Mouse (Mus musculus) limb, embryonic 12.5 days (tissue): ENCODE data around the gene Mapk13. TPM values are rescaled to one million over a fixed set of nuclear protein-coding genes. Genes with fewer than 3 reads are reported as not detected.

ENCODE experiments used
- polyA plus RNA-seq: library from polyadenylated mRNA; unstranded; fragments of >200 nt; fragmentation: Nextera tagmentation; extraction: Ambion mirVana; gene quantifications from 2 replicates; pipeline ENCODE4 v1.2.1, GENCODE M21; 2016

The Mapk13 gene
- polyA plus RNA-seq, 1 experiment from 2014 or later, result 13.5 TPM

Other genes with a start within 250 kb of the Mapk13 start
- gene Armc12, start 238.5 kb upstream of the Mapk13 start, polyA plus RNA-seq, result not detected in 2 replicates
- not detected in 2 replicates for gene Clpsl2, start 219.9 kb upstream of the Mapk13 start, polyA plus RNA-seq
- gene Clps, start 208.5 kb upstream of the Mapk13 start, polyA plus RNA-seq, result not detected in 2 replicates
- 0.46 and 0.89 TPM in 2 replicates for gene Lhfpl5, start 193.7 kb upstream of the Mapk13 start, polyA plus RNA-seq
- 102 and 108 TPM in 2 replicates for gene Srpk1, start 146.6 kb upstream of the Mapk13 start, polyA plus RNA-seq
- gene Slc26a8, start 79.1 kb upstream of the Mapk13 start, polyA plus RNA-seq, result 0.78 and 0.79 TPM in 2 replicates
- 48.9 and 50.8 TPM in 2 replicates for gene Mapk14, start 78.0 kb upstream of the Mapk13 start, polyA plus RNA-seq
- 4.0 and 4.3 TPM in 2 replicates for gene AC170998.1, start 43.2 kb upstream of the Mapk13 start, polyA plus RNA-seq
- 12.7 and 13.0 TPM in 2 replicates for gene Brpf3, start 31.8 kb downstream of the Mapk13 start, polyA plus RNA-seq
- not detected in 2 replicates for gene Pnpla1, start 89.1 kb downstream of the Mapk13 start, polyA plus RNA-seq
- 0.16 and 0.23 TPM in 2 replicates for gene 4930539E08Rik, start 146.0 kb downstream of the Mapk13 start, polyA plus RNA-seq
- 0.28 TPM in 1 of 2 replicates, not detected in the other for gene Pxt1, start 174.5 kb downstream of the Mapk13 start, polyA plus RNA-seq
- 123 and 125 TPM in 2 replicates for gene Kctd20, start 182.7 kb downstream of the Mapk13 start, polyA plus RNA-seq
- gene Stk38, start 238.7 kb downstream of the Mapk13 start, polyA plus RNA-seq, result 135 and 149 TPM in 2 replicates